Mouse (Mus musculus): ENCODE data around the gene Gm26727. TPM values are rescaled to one million over a fixed set of nuclear protein-coding genes. Genes with fewer than 3 reads are reported as not detected.
"Not testable (repeated sequence)": the region's sequence is repeated elsewhere in the genome, so short reads cannot be mapped to it uniquely, and the experiment has no call there.

Gene Gm26727
- polyA plus RNA-seq, 1 experiment: not detected

DNA sequence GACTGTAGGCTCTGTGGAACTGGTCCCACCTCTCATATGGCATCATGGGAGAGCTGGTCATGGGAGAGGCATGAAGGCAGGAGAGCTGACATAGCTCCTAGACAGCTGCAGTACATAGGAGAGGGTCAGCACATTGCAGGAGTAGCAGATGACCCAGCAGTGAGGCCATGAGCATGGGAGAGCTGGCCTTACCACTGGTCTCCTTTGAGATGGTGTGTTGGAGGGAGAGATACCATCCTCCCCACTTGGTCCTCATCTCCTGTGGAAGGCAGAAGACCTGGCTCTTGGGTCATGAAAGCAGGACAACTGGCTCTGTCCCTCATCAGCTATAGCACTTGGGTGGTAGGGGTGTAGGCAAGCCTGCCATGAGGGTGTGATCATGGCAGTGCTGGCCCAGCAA is 12.1 kb downstream of the Gm26727 start:
- H3K9me3 ChIP-seq: peaks cover 12% of the 10 kb centered on the region
- TF ChIP-seq GATA1 (IDR thresholded peaks at IDR 0.05; ENCODE audit: borderline replicate concordance, low read length): no peak
- no peak for TF ChIP-seq FLI1 (IDR thresholded peaks at IDR 0.05; ENCODE audit: low read length)
- no peaks in the 10 kb centered on the region for H3K36me3 ChIP-seq (replicated peaks; ENCODE audit: low read length)

GRCm38 (mm10) chr2:67413425-67413824 is 19.6 kb downstream of the Gm26727 start, which contains the start of gene Gm21830:
Gm21830 (plus strand) TSS chr2:67413725.
- not testable (repeated sequence) for H3K4me3 ChIP-seq (replicated peaks); H3K27me3 ChIP-seq (replicated peaks); H3K36me3 ChIP-seq (replicated peaks; ENCODE audit: low read length); H3K4me1 ChIP-seq; H3K9me3 ChIP-seq

More for the DNA sequence above, 12.1 kb downstream of the Gm26727 start:
- no peaks in the 10 kb centered on the region for H3K27me3 ChIP-seq (replicated peaks)
- H3K4me1 ChIP-seq: no peaks in the 10 kb centered on the region
- peak overlapping the region; percentile 54 for H3K4me3 ChIP-seq (replicated peaks)

Other genes starting within 250 kb of the Gm26727 start
- gene Gm21830, start 19.5 kb downstream of the Gm26727 start, polyA plus RNA-seq (2012; ENCODE audit: insufficient read depth, low replicate concordance): not detected in 2 replicates
- gene Xirp2, start 12.8 kb upstream of the Gm26727 start, polyA plus RNA-seq (2012; ENCODE audit: insufficient read depth, low replicate concordance): not detected in 2 replicates
- not detected in 2 replicates for gene B3galt1, start 132.7 kb upstream of the Gm26727 start, polyA plus RNA-seq (2012; ENCODE audit: insufficient read depth, low replicate concordance)

All from megakaryocyte, embryonic 14.5 days (primary cell).